Mouse (Mus musculus): ENCODE measurements at regions not wholly inside any gene's neighbourhood (a gene's known extent, or its start where the extent isn't known, plus 50 kb on each side); places are given as distances from the start of the nearest gene placed in this dataset.

DNA sequence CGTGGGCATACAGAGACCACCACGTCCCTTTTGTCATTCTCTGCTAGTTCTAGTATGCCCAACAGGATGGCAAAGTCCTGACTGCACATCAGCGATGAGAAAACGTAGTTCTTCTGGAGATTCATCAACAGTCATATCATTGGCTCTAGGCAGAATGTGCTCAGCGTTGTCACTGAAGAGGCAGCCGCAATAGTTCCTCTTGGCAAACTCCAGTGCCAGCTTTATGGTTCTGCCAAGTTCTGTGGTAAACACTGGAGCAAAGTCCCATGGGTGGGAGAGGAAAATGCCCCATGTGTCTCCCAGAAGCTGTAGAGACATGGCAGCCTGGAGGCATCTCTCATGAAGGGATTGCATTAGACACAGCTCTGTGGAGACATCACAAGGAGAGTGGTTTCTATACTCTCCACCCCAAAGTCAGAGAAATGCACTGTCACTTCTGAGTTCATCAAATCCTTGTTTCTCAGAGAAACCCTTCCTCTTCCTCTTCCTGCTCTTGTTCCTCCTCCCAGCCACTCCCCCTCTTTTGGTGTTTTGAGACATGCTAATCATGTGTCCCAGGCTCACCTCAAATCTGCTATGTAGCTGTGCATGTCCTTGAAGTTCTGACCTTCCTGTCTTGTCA lies 54.6 kb upstream of the Ugp2 start:
- TF ChIP-seq CTCF (IDR thresholded peaks at IDR 0.05; ENCODE audit: extremely low read depth, insufficient read length, insufficient replicate concordance, low read depth, low read length) (no peak), POLR2A (IDR thresholded peaks at IDR 0.05; ENCODE audit: low read depth, low read length) (no peak)
